Mouse (Mus musculus) bone marrow macrophage, adult 2 months (primary cell): ENCODE results near the gene Sctr.

Source experiments
- CTCF ChIP-seq: IDR thresholded peaks from 2 replicates; pipeline ENCODE4 v1.5.1; 2012; ENCODE audit warnings: low read depth, mild to moderate bottlenecking, low read length, moderate library complexity
- POLR2A ChIP-seq: IDR thresholded peaks from 2 replicates; pipeline ENCODE4 v1.6.1; 2012; ENCODE audit warnings: mild to moderate bottlenecking, low read depth, low read length, borderline replicate concordance

DNA sequence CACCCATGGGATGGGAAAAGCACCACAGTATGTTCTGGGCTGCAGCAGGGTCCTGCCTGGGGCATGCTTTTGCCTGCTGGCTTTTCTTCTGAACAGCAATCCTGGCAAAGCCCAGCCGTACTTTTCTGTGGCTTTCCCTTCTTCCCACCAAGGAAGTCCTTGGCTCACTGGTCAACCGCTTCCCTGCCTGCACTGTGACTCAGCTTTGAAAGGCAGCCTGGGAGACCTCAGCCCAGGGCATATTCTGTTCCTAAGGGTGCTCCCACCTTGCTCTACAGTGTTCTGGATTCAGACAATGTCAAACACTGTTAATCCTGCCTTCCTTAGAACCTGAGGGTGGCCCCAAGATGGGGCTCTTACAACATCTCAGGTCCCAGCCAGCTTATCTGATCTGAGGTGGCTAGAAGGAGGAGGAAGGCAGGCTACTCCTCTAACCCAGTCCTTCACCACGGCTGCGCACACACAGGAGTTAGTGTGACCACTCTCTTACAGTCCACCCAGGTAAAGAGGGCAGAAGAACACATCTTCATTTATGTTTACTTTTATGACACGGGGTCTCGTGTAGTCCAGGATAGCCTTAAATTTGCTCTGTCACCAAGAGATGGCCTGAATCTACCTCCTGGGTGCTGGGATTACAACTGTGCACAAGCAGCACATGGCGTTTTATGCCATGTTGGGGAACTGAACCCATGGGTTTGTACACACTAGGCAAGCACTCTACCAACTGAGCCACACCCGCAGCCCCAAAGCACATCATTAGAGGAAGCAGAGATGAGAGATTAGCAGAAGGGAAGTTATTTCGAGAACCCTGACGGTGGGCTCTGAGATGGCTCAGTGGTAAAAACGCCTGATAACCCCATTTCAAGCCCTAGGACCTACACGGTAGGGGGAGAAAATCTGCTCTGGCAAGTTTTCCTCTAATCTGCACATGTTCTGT, 105.8 kb downstream of the Sctr start:
- TF ChIP-seq POLR2A (no peak), CTCF (no peak)
